Mouse (Mus musculus) spleen, adult 12 weeks (tissue): Measurements from ENCODE around the gene Gm21317.
"Not testable (repeated sequence)": the region's sequence is repeated elsewhere in the genome, so short reads cannot be mapped to it uniquely, and the experiment has no call there.

Experiments used
- DNase-seq: peaks from one replicate; pipeline ENCODE4 v3.0.0; 2022; ENCODE audit warnings: low spot score

The Gm21317 gene

GRCm38 (mm10) chrY:82224927-82225326 is at the start of gene Gm21317:
Gm21317 (plus strand) TSS chrY:82225227.
- not testable (repeated sequence) for DNase-seq
